In genomic region chr17:15195819-15196218, GRCm38 (mm10) we compare ENCODE assay signal across 22 mouse cellular contexts.
DNase-seq lines count a peak whose midpoint lies in the region; ATAC-seq and TF ChIP-seq lines count a peak whose summit lies in the region.
"Had no signal": no experiment of that assay in that cellular context is flagged by ENCODE, and none has a peak within 500 bp of the region (broad histone marks: within the 10 kb centered on the region; RNA-seq: fewer than 3 reads in every experiment).

No protein-coding gene starts in this region.

- 95% methylated on average over 2 of the region's 2 CpGs for WGBS in forebrain, embryonic 10.5 days
- 94% methylated on average over 2 of the region's 2 CpGs for WGBS in forebrain, postnatal 0 days

- H3K36me3 ChIP-seq in forebrain, embryonic 10.5 days (replicated peaks), result no peaks in the 10 kb centered on the region
- no peaks in the 10 kb centered on the region for H3K36me3 ChIP-seq in forebrain, postnatal 0 days (ENCODE audit: insufficient read depth)
- H3K36me3 ChIP-seq: embryonic facial prominence, embryonic 15.5 days; heart, embryonic 12.5 days; hindbrain, embryonic 15.5 days; intestine, embryonic 15.5 days; kidney, embryonic 15.5 days; liver, embryonic 13.5 days; stomach, embryonic 15.5 days had no signal

- H3K27ac ChIP-seq in forebrain, embryonic 10.5 days, result peak overlapping the region; percentile 80; the same call in 1 of the 2 replicates
- no peak overlapping the region for H3K27ac ChIP-seq in forebrain, postnatal 0 days (ENCODE audit: low read depth, low read length)
- H3K27ac ChIP-seq: embryonic facial prominence, embryonic 15.5 days; hindbrain, embryonic 15.5 days; kidney, embryonic 15.5 days; left cerebral cortex, adult 2 months; liver, embryonic 13.5 days had no signal

- H3K9ac ChIP-seq in forebrain, postnatal 0 days, result no peak overlapping the region
- H3K9ac ChIP-seq: embryonic facial prominence, embryonic 15.5 days; heart, embryonic 12.5 days; hindbrain, embryonic 15.5 days; intestine, embryonic 15.5 days; kidney, embryonic 15.5 days; liver, embryonic 13.5 days; lung, embryonic 14.5 days; stomach, embryonic 15.5 days had no signal

- ATAC-seq in forebrain, postnatal 0 days, result no peak

- no peak for TF ChIP-seq CTCF in forebrain, postnatal 0 days (IDR thresholded peaks at IDR 0.05; ENCODE audit: low read depth)

- H3K4me2 ChIP-seq in forebrain, postnatal 0 days (ENCODE audit: low read depth), result no peak overlapping the region
- H3K4me2 ChIP-seq: embryonic facial prominence, embryonic 15.5 days; heart, embryonic 12.5 days; hindbrain, embryonic 15.5 days; intestine, embryonic 15.5 days; liver, embryonic 13.5 days; lung, embryonic 14.5 days; stomach, embryonic 15.5 days had no signal

- H3K4me1 ChIP-seq in forebrain, embryonic 10.5 days, result peaks cover 52% of the 10 kb centered on the region
- H3K4me1 ChIP-seq in forebrain, postnatal 0 days (ENCODE audit: insufficient read depth), result peaks cover 13% of the 10 kb centered on the region; the same call in 1 of the 2 replicates

- H3K27me3 ChIP-seq in forebrain, embryonic 10.5 days (ENCODE audit: poor library complexity, severe bottlenecking), result no peaks in the 10 kb centered on the region; the same call in 1 of the 2 replicates
- no peaks in the 10 kb centered on the region for H3K27me3 ChIP-seq in forebrain, postnatal 0 days (ENCODE audit: insufficient read depth, low read length)
- H3K27me3 ChIP-seq: hindbrain, embryonic 15.5 days; intestine, embryonic 15.5 days; liver, embryonic 13.5 days; stomach, embryonic 15.5 days had no signal

- H3K9me3 ChIP-seq in forebrain, embryonic 10.5 days, result no peaks in the 10 kb centered on the region
- no peaks in the 10 kb centered on the region for H3K9me3 ChIP-seq in forebrain, postnatal 0 days (ENCODE audit: low read length)
- H3K9me3 ChIP-seq: embryonic facial prominence, embryonic 15.5 days; heart, embryonic 12.5 days; hindbrain, embryonic 15.5 days; intestine, embryonic 15.5 days; kidney, embryonic 15.5 days; liver, embryonic 13.5 days; stomach, embryonic 15.5 days had no signal

- intact Hi-C loops in heart, postnatal 14 days (cut with DNase I), result no loop called here

- no peak overlapping the region for H3K4me3 ChIP-seq in forebrain, embryonic 10.5 days
- H3K4me3 ChIP-seq in forebrain, postnatal 0 days (ENCODE audit: low read depth, low read length), result no peak overlapping the region
- H3K4me3 ChIP-seq: embryonic facial prominence, embryonic 15.5 days; heart, embryonic 12.5 days; hindbrain, embryonic 15.5 days; intestine, embryonic 15.5 days; kidney, embryonic 15.5 days; left cerebral cortex, adult 2 months; liver, embryonic 13.5 days; stomach, embryonic 15.5 days had no signal

- DNase-seq in forebrain, embryonic 10.5 days (ENCODE audit: extremely low spot score, low spot score), result no peak
- DNase-seq in forebrain, postnatal 0 days, result no peak
- peak; percentile 27 for DNase-seq in retina, postnatal 1 day
- no peak for DNase-seq in retina, embryonic 14.5 days (ENCODE audit: low spot score)
- DNase-seq in gastrocnemius, postnatal 25 days, result peak; percentile 39
- no peak for DNase-seq in right cerebral cortex, adult 18-20 months
- DNase-seq in heart, postnatal 14 days, result no peak
- DNase-seq: cerebellum, postnatal 10 days; kidney, postnatal 4 days; layer of hippocampus, adult 9-11 months; liver, embryonic 13.5 days; lung, embryonic 14.5 days; lung, postnatal 36 days; right cerebral cortex, postnatal 25 days; thymus, adult 18-20 months had no signal

Comparison
In these comparisons a context has a peak if more than half of its experiments do, and no peak if none do; other contexts are left out.
1. DNase-seq: peak in retina, postnatal 1 day (single experiment) and gastrocnemius, postnatal 25 days (single experiment); none in forebrain, embryonic 10.5 days (single experiment), forebrain, postnatal 0 days (single experiment), retina, embryonic 14.5 days (single experiment), right cerebral cortex, adult 18-20 months (single experiment) and heart, postnatal 14 days (0 of 2).